Mouse (Mus musculus) cerebellum, adult 9-10 months (tissue): ENCODE data around the gene Cdhr4.

Experiments used
- DNase-seq: peaks from one replicate; pipeline ENCODE4 v3.0.0; 2022

The Cdhr4 gene

DNA sequence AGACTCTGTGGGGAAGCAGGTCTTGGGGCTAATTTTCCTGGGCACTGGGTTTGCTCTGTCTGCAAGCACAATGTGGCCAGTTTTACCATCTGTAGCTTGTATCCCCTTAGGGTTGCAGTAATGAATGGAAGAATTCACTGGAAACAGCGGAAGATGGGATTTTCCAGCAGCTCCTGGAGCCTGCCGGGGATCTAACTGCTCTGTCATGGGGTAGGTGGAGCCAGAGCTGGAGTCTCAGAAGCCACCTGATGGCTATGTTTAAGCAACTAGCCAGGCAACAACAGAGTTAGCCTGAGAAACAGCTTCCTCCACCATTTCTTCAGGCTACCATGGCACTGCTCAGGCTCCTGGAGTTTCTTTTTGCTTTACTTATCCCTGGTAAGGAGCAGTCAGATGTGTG lies at the start of gene Cdhr4:
Cdhr4 (plus strand) TSS at position 301 of the 400 bp plus-strand sequence.
- DNase-seq: no peak

DNA sequence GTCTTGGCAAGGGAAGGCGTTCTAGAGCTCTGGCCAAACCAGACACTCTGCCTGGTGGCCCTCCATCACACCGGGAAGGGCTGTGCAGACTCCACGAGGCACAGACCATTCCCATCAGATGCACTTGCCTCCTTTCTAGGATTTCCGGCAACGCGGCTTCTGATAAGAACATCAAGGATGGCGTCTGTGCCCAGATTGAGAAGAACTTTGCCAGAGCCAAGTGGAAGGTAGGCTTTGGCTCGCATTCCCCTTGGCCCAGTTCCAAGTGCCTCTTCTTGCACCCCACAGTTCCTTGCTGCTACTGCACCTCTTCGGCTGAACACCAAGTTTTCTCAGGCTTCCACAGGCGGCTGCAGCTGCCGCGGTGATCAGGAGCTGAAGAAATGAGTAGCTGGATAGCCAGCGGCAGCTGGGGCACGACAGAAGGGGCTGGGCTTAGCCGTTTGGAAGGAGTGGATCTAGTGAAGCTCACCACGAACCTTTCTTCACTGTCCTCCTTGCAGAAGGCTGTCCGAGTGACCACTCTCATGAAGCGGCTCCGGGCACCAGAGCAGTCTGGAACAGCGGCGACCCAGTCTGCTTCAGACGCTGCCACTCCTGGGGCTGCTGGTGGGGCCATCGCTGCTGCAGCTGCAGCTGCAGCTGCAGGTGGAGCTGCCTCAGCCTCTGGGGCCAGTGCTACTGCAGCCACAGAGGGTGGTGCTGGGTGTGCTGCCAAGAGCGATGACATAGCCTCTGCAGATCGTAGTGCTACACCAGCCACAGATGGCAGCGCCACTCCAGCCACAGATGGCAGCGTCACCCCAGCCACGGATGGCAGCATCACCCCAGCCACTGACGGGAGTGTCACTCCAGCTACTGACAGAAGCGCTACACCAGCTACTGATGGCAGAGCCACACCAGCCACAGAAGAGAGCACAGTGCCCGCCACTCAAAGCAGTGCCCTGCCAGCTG lies 44.8 kb upstream of the Cdhr4 start:
- DNase-seq: peak; percentile 65

DNA sequence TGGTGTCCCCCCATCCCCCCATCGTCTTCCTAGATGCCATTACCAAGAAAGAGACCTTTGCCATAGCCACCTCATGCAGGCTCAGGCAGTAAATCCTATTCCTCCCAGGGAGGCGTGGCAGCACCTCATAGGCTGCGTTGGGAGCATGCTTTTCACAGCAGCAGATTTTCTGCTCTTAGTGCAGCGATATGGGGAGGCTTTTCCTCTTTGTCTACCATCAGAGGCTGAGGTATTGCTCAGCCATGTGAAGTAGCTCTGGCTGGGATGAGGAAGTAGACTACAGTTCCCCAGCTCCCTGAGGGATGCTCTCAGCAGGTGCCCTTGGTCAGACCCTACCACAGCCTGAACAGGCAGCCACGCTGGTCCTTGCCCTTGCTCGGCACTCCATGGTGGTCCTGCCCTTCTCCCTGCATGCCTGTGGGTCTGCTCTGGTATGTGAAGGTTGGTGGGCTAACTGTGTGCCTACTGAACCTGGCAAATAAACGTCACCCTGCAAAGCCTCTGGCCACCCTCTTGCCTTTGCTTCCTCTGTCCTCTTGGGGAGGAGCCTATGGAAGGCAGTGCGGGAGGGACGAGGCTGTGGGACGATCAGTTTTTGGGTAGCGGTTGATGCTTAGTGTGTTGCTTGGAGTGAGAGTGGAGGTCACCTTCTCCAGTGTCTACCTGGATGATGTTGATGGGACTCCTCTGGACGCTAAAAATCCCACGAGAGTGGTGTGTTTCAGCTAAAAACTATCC lies 42.9 kb upstream of the Cdhr4 start:
- DNase-seq: no peak

DNA sequence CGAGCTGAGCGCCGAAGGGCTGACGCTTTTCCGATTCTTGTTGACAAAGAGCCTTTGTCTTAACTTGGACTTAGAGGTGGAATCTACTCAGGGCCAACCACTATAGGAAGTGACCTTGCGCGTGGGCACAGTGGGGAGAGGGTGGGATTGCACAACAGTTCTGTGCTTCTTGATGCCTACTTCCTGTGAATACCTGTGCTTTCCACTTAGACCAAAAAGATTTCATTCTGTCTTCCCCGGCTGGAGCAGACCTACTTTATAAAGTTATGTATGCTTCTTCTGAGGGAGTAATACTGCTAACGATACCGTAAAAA lies 42.4 kb upstream of the Cdhr4 start, which contains the start of gene Traip:
Traip (plus strand) TSS at position 215 of the 314 bp plus-strand sequence.
- DNase-seq: no peak

DNA sequence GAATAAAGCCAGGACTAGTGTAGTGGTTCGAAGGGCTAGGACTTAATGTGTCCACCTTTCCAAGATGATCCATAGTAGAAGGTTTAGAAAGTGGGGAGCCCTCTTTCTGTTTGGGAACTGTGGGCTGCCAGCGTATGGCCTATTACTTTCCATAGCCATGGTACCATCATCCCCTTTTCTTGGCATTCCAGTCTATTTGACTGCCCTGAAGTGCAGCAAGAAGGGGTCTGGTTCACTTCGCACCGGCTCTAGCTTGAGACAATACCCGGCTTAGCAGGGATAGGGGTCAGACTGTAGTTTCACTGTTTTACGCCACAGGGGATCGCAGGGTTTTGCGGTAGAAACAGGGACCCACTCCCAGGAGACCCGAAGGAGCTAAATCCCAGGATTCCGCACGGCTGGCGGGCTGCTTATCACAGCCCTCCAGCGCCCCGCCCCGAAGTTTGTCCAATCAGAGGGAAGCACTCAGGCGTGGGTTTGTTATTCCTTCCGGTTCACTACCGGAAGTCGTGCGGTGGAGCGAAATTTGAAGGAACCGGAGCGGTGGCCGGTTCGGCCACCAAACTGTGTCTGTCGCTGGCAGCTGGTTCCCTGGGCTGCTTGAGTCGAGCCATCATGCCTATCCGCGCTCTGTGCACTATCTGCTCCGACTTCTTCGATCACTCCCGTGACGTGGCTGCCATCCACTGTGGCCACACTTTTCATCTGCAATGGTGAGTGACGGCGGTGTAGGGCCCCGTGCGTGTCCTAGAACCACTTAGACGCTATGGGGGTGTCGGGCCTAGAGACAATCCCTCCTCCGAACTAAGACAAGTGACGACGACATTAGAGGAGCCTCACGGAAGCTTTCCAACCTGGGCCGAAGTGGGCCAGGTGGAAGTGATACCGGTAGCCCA lies 41.6 kb upstream of the Cdhr4 start:
- DNase-seq: peak; percentile 90

DNA sequence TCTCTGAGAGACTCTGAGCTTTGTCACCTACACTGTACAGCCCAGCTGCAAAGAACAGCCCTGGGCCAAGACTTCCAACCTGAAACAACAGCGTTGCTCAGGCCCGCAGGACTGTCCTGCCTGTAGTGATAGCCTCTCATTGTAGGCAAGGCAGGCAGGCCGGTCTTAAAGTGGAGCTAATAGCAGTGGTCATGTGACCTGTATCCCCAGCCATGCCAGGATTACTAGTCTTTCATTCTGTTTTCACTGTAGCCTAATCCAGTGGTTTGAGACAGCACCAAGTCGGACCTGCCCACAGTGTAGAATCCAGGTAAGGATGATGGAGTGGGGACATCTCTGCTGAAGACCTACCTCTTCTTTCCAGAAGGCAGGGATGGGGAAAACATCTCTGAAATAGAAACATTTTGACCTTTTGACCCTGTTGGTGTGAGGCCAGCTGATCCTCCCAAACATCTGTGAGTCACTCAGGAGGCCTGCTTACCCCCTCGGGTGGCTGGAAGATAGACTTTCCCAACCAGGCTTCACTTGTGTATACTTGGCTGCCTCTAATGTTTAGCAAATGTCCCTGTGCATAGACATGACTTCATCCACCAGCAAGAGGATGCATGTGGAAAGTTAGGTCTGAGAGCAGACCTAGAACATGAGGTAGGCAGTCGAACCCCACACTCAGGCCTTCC lies 36.5 kb upstream of the Cdhr4 start:
- DNase-seq: no peak

DNA sequence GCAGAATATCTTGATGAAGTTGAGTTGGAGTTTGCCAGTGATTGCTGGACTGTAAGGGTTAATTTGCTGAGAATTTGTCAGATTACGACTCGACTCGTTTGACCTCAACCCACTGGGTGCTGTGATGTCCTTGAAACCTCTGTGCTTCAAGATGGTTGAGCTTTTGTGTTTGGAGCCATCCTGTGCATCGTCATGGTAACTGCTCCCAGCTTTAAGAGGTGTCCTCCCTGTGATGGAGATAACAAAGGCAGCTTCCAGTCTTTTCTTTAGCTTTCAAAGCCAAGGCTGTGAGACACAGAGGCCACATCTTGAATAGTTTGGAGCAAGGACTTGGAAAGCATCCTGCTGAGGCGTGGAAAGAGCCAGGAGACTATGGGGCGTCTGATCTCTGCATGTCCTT lies 35.2 kb upstream of the Cdhr4 start:
- no peak for DNase-seq

DNA sequence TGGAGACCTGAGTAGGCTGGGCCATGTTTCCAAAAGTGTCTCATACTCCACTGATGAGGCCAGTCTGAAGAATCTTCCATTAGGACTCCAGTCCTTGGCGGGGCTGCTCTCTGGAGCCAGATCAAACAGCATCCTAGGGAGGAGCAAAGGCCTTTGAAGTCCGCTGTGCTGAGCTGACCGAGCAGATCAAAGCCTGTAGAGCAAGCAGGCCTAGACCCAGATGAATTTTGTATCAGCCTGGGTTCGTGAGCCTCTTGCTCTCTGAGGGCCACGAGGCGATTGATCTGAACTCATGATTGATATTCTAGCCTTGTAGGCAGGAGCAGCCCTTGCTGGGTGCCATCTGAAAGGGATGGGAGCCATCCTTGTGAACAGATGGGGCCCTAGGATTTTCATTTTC lies 32.4 kb upstream of the Cdhr4 start:
- no peak for DNase-seq

DNA sequence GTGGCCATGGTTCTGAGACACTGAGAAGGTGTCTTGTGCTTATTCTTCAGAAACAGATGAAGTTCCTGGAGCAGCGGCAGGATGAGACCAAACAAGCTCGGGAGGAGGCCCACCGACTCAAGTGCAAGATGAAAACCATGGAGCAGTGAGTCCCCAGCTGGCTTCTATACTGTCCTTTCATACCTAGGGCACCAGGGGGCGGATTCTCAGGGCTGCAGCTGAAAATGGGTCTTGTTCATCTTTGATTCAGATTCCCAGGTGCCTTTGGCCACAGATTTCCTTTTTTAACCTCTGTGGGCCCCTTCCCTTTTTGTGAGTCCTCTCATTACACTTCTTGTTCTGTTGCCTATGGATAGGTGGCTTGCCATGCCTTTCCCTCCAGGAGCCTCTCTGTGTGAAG lies 31.4 kb upstream of the Cdhr4 start:
- DNase-seq: no peak

DNA sequence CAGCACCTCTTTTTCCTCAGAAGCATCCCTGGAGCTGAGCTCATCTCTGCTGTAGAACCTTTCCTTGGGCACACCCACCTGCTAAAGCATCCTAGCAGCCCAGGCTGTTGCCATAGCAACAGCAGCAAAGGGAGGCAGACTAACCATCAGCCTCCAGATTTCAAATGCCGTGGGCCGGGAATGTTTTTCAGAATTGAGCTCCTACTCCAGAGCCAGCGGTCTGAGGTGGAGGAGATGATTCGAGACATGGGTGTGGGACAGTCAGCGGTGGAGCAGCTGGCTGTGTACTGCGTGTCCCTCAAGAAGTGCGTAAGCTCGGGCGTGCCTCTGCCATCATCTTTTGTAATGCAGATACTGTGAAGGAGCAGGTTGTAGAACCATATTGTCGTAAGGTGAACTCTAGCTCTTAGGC lies 30.9 kb upstream of the Cdhr4 start:
- no peak for DNase-seq

DNA sequence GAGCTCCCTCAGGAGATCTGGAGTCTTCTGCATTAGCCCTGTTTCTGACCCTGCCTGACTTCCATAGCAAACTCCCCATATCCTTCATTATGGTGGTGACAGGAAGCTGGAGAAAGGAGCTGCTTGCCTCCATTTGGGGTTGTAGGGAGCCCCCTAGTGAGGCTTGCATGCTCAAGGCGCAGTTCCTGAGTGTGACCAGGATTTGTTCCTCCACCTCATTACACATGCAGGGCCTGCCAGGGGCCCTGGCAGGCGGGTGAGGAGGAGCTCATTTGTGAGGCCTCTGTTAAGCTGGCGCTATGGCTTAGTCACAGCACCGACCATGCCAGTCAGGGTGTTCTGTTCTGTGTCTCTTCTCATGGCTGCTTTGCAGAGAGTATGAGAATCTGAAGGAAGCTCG lies 30.4 kb upstream of the Cdhr4 start:
- DNase-seq: no peak

DNA sequence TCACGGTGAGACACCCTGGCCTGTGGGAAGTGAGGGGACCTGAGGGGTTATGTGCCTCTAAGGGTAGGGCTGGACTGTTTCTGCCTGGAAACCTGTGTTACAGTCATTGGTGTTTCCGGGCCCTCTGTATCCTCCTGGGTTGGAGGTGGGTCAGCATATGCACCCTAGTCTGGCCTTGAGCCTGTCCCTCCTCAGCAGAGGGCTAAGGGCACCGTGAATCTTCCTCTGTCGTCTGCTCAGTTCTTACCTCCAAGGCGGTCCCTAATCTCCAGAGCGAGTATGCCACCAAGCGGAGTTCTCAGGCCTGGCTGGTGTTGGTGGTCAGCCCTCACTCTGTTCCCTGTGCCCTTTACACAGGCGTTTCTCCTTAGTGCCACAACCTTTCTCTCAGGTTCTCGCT lies 29.4 kb upstream of the Cdhr4 start:
- DNase-seq: no peak

DNA sequence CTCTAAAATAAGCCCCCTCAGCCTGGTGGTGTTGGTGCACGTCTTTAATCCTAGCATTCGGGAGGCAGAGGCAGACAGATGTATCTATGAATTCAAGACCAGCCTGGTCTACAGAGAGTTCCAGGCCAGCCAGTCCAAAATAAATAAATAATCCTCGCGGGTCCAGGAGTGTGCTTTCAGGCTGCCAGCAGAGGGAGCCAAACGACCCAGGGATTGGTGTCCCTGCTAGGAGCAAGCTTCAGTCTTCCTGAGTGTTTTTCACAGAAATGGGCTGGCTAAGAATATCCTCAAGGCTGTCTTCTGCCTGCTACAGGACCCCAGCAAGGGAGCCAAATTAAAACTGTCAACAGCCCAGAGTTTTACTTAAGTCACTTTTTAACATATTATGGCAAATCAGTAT lies 28.6 kb upstream of the Cdhr4 start:
- peak; percentile 84 for DNase-seq

DNA sequence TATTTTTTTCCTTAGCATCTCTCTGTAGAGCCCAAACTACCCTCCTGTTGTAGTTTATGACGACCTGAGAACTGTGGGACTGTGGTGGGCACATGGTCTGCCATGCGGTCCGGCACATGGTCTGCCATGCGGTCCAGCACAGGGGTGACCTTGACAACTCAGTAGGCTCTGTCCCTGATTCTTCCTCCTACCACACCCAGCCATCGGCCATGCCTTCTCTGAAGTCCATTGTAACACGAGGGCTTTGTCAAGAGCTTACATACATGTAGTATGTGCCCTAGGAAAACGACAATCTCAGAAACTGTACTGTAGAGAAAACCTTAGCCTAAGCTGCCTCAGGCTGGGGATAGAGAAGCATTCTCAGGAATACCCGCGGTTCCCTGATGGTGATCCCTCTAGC lies 27.6 kb upstream of the Cdhr4 start:
- no peak for DNase-seq

DNA sequence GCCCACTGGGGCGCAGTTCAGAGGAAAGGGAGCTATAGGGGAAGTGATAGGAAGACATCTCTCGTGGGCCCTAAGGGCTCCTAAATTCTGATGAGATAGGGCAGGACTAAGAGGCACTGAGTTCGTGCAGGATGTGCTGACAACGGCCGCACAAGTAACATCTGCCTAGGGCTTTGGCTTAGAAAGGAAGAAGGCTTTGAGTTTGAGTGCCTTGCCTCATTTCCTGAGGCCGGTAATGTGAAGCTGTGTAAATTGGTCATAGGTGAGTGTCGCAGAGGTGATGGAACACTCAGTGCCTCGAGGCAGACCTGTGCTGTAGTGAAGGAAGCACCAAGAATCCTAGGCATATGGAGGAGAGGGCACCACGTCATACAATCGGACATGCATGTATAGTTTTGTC lies 25.6 kb upstream of the Cdhr4 start:
- no peak for DNase-seq

DNA sequence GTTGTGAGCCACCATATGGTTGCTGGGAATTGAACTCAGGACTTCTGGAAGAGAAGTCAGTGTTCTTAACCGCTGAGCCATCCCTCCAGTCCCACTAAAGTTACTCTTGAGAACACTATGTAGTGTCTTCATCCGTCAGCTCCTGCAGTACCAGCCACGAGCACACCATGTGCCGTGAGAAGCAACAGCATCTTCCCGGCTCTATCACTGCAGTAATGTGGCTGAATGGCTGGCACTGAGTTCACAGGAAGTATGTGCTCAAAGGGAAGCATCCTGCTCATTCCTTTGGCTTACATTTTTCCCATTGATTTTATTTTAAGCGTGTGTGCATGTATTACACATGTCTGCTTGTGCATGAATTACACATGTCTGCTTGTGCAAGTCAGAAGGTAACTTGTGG lies 24.9 kb upstream of the Cdhr4 start:
- DNase-seq: no peak

DNA sequence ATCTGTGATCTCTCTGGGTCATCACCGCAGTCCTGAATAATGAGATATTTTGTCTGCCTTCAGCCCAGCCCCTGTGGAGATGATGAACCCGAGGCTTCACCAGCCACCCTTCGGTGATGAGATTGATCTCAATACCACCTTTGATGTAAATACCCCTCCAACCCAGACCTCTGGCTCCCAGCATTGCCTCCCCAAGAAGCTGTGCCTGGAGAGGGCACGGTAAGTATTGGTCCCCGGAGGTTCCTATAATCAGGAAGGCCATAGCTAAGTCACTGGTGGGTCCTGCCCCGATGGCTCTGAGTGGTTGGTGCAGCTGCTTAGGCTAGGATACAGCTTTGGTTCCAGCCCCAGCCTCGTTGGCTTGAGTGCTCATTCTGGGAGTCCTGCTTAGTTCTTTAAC lies 23.8 kb upstream of the Cdhr4 start:
- DNase-seq: no peak

DNA sequence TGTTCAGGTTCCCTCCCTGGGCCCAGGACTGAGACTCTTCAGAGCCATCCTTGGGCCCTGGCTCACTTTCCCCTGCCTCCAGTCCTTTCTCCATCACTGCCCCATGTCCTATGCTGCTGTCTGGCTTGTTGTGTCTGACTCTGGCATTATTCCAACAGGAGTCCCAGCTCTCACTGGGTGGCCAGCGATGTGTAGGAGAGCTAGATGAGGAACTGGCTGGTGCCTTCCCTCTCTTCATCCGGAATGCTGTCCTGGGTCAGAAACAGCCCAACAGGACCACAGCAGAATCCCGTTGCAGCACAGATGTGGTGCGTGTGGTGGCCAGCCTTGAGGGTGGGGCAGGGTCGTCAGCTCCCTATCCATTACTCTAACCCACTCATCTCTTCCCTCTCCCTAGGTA lies 22.0 kb upstream of the Cdhr4 start:
- no peak for DNase-seq

DNA sequence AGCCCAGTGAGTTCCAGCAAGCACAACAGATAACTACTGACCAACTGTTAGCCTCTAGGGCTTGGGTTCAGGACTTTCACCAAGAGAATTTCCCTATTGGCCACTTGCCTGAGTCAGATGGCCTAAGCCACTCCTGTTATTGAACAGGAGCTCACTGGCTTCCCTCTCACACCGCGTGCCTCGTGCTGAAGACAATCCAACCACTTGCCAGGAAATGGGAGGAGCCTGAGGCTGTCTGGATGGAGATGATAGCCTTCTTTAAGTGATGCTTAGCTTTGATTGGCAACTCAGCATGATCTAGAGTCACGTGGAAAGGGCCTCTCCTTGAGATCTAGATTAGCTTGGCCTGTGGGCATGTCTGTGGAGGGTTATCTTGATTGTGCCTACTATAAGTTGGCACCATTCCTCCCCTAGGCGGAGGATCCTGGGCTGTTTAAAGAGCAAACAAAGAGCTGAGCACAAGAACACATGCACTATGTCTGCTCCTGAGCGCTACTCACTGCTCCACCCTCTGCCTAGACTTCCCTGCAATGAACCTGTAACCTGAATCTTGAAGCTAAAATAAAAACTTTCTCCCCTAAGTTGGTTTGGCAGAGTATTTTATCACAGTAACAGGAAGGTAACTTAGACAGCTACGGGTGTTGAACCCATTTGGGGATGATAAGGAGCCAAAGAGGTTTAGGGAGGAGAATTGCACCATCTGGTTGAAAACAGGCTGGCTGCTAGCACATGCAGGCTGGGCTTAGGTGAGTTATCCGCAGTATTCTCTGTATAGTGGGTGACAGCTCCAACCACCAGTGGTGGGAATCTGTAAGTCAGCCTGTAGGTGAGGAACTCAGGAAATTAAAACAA lies 20.4 kb upstream of the Cdhr4 start:
- no peak for DNase-seq

DNA sequence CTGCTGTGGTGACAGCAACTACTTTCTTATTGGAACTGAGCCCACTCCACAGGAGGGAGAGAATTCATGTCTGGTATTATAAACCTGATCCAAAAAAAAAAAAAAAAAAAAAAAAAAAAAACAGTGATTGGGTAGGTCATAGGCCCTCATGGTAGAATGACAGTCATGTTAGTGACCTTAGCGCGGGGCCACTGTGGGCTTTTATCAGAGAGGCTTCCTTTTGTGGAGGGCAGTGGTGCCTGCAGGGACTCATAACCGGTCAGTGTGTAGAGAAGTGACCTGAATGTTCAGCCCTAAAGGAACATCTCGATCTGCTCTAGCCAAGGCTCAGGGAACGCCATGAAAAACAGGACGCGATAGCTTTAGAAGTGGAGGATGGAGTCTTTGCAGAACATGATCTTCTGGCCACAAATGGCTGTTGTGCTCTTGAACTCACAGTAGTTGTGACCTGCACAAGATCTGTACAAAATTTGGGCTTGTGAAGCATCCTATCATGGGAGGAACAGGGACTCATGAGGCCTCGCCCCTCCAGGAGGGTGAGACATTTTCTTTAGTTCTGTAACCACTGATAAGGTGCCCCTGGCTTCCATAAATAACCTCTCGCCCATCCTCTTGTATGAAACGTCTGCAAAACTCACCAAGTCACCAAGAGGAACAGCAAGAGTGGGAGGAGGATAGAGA lies 17.7 kb upstream of the Cdhr4 start:
- no peak for DNase-seq
